Mouse (Mus musculus) gastrocnemius, postnatal 14 days (tissue): ENCODE results near the gene Gm42688. TPM values are rescaled to one million over a fixed set of nuclear protein-coding genes. Genes with fewer than 3 reads are reported as not detected.

ENCODE experiments used
- DNase-seq: peaks from one replicate; pipeline ENCODE4 v3.0.0; 2021; ENCODE audit warnings: mixed read lengths
- intact Hi-C: fragments of 180-260 bp; cut with DNase I; formaldehyde crosslinking; loops from one replicate; pipeline ENCODE4 v1.15.1; 2025; ENCODE audit warnings: low total_unique reads
- total RNA-seq, 2 experiments: library from RNA; stranded (reverse); gene quantifications; 2 replicates each; pipeline ENCODE4 v1.2.3; 2021

Gm42688 gene
- total RNA-seq, 2 experiments from 2014 or later, result 0.88 to 1.00 TPM

GRCm38 (mm10) chr6:83115682-83116372 is 14.4 kb downstream of the Gm42688 start:
- intact Hi-C loops, result loop anchor here (5.0 kb wide), 1 partner anchor 46 kb away; no protein-coding TSS in a partner anchor
- DNase-seq, result no peak

- no peak for DNase-seq
- intact Hi-C loops, result loop anchor here (5.0 kb wide), 1 partner anchor 46 kb away; no protein-coding TSS in a partner anchor
Measured at GRCm38 (mm10) chr6:83116373-83117164, 15.2 kb downstream of the Gm42688 start.

- DNase-seq, result no peak
- intact Hi-C loops, result loop anchor here (5.0 kb wide), 1 partner anchor 45 kb away; no protein-coding TSS in a partner anchor
Measured at GRCm38 (mm10) chr6:83117165-83117438, 15.7 kb downstream of the Gm42688 start.

- no peak for DNase-seq
- intact Hi-C loops, result loop anchor here (5.0 kb wide), 1 partner anchor 45 kb away; no protein-coding TSS in a partner anchor
Measured at GRCm38 (mm10) chr6:83117616-83118015, 16.2 kb downstream of the Gm42688 start.

GRCm38 (mm10) chr6:83118369-83118768 is 17.0 kb downstream of the Gm42688 start:
- no peak for DNase-seq
- intact Hi-C loops, result loop anchor here (5.0 kb wide), 1 partner anchor 44 kb away; no protein-coding TSS in a partner anchor

- intact Hi-C loops, result loop anchor here (5.0 kb wide), 1 partner anchor 43 kb away; no protein-coding TSS in a partner anchor
- DNase-seq, result no peak
Measured at GRCm38 (mm10) chr6:83118825-83119733, 17.7 kb downstream of the Gm42688 start.

GRCm38 (mm10) chr6:83119734-83120051 is 18.3 kb downstream of the Gm42688 start:
- intact Hi-C loops, result loop anchor here (5.0 kb wide), 1 partner anchor 43 kb away; no protein-coding TSS in a partner anchor
- no peak for DNase-seq

GRCm38 (mm10) chr6:83120930-83121862 is 19.8 kb downstream of the Gm42688 start, which contains the start of gene Wbp1:
TSS of gene Wbp1 (minus strand) at chr6:83121559.
- peak; percentile 90 for DNase-seq
- intact Hi-C loops, result no loop called here

GRCm38 (mm10) chr6:83121863-83122710 is 20.7 kb downstream of the Gm42688 start:
- intact Hi-C loops, result no loop called here
- DNase-seq, result peak; percentile 37

GRCm38 (mm10) chr6:83122961-83123360 is 21.5 kb downstream of the Gm42688 start:
- no peak for DNase-seq
- intact Hi-C loops, result no loop called here

- intact Hi-C loops, result no loop called here
- DNase-seq, result peak; percentile 91
Measured at GRCm38 (mm10) chr6:83124851-83125312, 23.5 kb downstream of the Gm42688 start.

- intact Hi-C loops, result no loop called here
- DNase-seq, result no peak
Measured at GRCm38 (mm10) chr6:83125331-83125730, 23.9 kb downstream of the Gm42688 start, which contains the start of gene Ino80b. TSS of gene Ino80b (minus strand) at chr6:83125431.

GRCm38 (mm10) chr6:83127419-83127818 is 26.0 kb downstream of the Gm42688 start:
- DNase-seq, result no peak
- intact Hi-C loops, result no loop called here

- DNase-seq, result no peak
- intact Hi-C loops, result no loop called here
Measured at GRCm38 (mm10) chr6:83131469-83132034, 30.1 kb downstream of the Gm42688 start.

GRCm38 (mm10) chr6:83132176-83132919 is 30.9 kb downstream of the Gm42688 start:
- intact Hi-C loops, result no loop called here
- no peak for DNase-seq

GRCm38 (mm10) chr6:83134226-83134625 is 32.8 kb downstream of the Gm42688 start:
- intact Hi-C loops, result no loop called here
- no peak for DNase-seq
